Mouse (Mus musculus) CH12.LX (cell line): ENCODE measurements at regions not wholly inside any gene's neighbourhood (a gene's known extent, or its start where the extent isn't known, plus 50 kb on each side); places are given as distances from the start of the nearest gene placed in this dataset.

Source experiments
- ELF1 ChIP-seq: IDR thresholded peaks from 2 replicates; pipeline ENCODE4 v1.6.1; 2014; ENCODE audit warnings: low read depth, mild to moderate bottlenecking, inconsistent platforms, low read length, improper control_type of control experiment
- JUND ChIP-seq: conservative IDR thresholded peaks from 2 replicates; pipeline ENCODE4 v1.6.1; 2011; ENCODE audit warnings: low read depth, low read length, improper control_type of control experiment

GRCm38 (mm10) chr3:37833387-37833786 lies 109.1 kb upstream of the Gm5148 start:
- TF ChIP-seq ELF1 (no peak), JUND (no peak)
